Mouse (Mus musculus): ENCODE results near the gene Cyp4b1. TPM values are rescaled to one million over a fixed set of nuclear protein-coding genes. Genes with fewer than 3 reads are reported as not detected.
"Not testable (repeated sequence)": the region's sequence is repeated elsewhere in the genome, so short reads cannot be mapped to it uniquely, and the experiment has no call there.

Gene Cyp4b1
- 16.9 and 27.9 TPM in 2 replicates for polyA plus RNA-seq (2012; ENCODE audit: insufficient read depth, insufficient read length, missing spikeins)

DNA sequence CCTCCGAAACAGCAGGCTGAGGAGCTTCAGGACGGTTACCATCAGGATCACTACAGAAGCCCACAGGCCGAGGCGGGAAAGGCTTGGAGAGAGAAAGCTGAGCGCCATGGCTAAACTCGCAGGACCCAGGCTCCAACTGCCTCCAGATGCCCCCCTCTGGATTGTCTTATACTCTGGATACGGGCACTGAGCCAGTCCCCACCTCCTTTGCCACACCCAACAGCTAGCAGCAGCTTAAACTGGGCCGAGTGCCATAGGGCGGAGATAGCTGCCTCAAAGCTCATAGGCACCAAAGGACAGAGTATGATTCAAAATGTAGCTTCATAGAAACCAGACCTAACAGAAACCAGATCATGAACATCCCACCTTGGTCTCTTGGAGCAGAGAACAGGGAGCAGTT is at the start of gene Cyp4b1:
Gene Cyp4b1 (minus strand): TSS at position 144 of the 400 bp plus-strand sequence.
- Histone ChIP-seq H3K4me3 (ENCODE audit: insufficient read depth, low read depth, low read length) (peak within 1 kb of the TSS; percentile 59), H3K4me1 (ENCODE audit: control insufficient read depth, insufficient read depth, insufficient read length, low read length) (peaks cover 11% of the 10 kb centered on the region; the same call in 1 of the 2 replicates), H3K27ac (replicated peaks; ENCODE audit: low read depth, low read length) (peak within 1 kb of the TSS; percentile 68)

DNA sequence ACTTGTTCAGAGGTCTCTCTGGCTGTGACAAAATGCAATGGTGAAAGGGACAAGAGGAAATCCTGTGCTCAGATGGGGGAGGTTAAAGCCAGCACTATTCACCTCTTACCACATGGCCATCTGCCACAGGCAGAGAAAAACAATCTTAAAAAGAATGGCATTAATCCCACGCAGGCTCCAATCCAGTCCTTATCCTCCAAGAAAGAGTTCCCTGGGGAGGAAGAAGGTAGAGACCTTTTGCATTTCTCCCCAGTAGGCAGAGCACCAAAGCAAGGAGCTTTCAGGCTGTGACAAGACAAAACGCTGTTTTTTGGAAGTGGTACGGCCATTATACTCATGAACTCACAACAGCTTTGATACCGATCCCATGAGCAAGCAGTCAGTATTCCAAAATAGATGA is 38.8 kb upstream of the Cyp4b1 start:
- H3K4me1 ChIP-seq (ENCODE audit: control insufficient read depth, insufficient read depth, insufficient read length, low read length), result no peaks in the 10 kb centered on the region
- H3K27ac ChIP-seq (replicated peaks; ENCODE audit: low read depth, low read length), result peak overlapping the region; percentile 75
- H3K4me3 ChIP-seq (ENCODE audit: insufficient read depth, low read depth, low read length), result no peak overlapping the region

DNA sequence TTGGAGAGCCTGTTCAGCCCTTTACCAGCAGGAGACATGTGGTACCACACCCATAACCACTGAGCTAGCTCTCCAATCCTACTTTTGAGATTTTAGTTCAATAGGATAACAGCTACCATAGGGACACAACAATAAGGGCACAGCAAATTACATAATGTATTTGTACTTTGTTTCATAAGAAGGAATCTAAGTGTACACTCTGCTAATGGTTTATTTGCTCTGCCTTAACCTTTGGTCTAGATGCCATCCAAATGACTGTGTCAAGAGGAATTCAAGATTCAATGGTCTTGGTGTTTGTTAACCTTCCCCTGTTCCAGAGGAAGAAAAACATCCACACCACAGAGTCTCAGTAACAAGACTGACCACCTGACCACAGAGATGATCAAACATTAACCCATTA is 11.7 kb upstream of the Cyp4b1 start:
- Histone ChIP-seq H3K27ac (replicated peaks; ENCODE audit: low read depth, low read length) (peak overlapping the region; percentile 56; the same call in 1 of the 2 replicates), H3K4me1 (ENCODE audit: control insufficient read depth, insufficient read depth, insufficient read length, low read length) (no peaks in the 10 kb centered on the region; the same call in 1 of the 2 replicates), H3K4me3 (ENCODE audit: insufficient read depth, low read depth, low read length) (no peak overlapping the region)

DNA sequence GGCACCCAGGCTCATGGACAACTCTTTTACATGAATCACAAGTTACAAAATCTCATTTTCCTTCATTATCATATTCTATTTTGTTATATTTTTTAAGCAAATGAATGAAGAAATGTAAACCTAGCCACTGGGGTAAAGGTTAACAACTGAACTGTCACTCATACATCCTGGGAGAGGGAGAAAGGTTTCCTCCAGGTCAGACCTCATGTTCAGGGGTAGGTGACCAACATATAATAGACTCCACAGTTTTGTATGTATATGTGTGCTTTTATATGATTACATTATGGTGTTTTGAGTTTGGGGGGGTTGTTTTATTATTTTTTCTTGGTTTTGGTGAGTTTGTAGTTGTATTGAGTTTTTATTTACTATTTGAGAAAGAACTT is 10.3 kb upstream of the Cyp4b1 start:
- H3K4me1 ChIP-seq (ENCODE audit: control insufficient read depth, insufficient read depth, insufficient read length, low read length), result no peaks in the 10 kb centered on the region; the same call in 1 of the 2 replicates
- no peak overlapping the region for H3K27ac ChIP-seq (replicated peaks; ENCODE audit: low read depth, low read length)
- peak overlapping the region; percentile 58 for H3K4me3 ChIP-seq (ENCODE audit: insufficient read depth, low read depth, low read length)

DNA sequence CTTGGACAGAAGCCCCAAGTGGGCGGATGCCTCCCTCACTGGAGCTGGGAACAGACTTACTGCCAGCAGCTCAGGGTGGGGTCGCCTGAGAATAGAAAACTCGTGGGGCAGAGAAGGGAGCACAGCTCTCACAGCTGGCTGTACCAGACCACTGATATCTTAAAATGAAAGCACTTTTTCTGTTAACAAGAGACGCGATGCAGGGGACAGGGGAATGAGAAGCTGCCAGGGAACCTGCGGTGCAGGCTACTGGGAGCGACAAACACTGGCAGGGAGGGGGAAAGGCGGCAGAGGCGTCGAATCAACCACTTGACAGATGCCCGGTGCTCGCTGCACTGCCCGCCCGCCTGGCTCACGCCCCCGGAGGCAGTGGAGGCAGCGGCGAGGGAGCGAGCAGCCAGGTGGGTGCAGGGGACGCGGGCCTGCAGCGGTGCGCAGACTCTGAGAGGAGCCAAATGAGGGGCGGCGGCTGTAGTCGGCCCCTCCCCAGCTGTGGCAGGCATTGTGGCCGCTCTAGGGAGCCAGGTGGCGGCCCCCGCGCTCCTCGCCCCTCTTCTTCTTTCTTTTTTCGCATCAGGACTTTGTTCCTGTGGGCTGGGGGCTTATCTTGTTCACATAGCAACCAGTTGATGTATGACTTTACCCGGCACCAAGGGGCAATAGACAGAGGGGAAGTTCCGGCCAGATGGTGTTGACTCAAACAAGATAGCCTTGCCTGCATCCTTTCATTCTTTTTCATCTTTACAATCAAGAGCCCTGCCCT is 9.8 kb upstream of the Cyp4b1 start:
- Histone ChIP-seq H3K4me3 (ENCODE audit: insufficient read depth, low read depth, low read length) (peak overlapping the region; percentile 58), H3K4me1 (ENCODE audit: control insufficient read depth, insufficient read depth, insufficient read length, low read length) (no peaks in the 10 kb centered on the region; the same call in 1 of the 2 replicates), H3K27ac (replicated peaks; ENCODE audit: low read depth, low read length) (no peak overlapping the region; the same call in 1 of the 2 replicates)

DNA sequence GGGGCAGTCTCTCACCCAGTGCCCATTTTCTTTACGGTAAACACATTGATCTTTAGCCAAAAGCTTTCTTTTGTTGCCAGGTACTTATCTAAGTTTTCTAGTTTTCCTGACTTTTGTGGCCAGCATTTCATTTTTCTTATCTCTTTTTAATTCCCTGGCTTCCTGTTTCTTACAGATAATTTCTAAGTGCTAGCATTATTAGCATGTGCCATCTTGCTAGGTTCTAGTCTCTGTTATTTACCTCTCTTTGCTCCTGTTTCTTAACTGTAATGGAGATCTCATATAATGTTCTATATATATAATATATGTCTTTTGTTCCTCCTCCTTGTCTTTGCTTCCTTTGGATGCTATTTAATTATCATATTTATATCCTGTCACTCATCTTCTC is 9.0 kb upstream of the Cyp4b1 start:
- not testable (repeated sequence) for H3K4me3 ChIP-seq (ENCODE audit: insufficient read depth, low read depth, low read length); H3K27ac ChIP-seq (replicated peaks; ENCODE audit: low read depth, low read length)

DNA sequence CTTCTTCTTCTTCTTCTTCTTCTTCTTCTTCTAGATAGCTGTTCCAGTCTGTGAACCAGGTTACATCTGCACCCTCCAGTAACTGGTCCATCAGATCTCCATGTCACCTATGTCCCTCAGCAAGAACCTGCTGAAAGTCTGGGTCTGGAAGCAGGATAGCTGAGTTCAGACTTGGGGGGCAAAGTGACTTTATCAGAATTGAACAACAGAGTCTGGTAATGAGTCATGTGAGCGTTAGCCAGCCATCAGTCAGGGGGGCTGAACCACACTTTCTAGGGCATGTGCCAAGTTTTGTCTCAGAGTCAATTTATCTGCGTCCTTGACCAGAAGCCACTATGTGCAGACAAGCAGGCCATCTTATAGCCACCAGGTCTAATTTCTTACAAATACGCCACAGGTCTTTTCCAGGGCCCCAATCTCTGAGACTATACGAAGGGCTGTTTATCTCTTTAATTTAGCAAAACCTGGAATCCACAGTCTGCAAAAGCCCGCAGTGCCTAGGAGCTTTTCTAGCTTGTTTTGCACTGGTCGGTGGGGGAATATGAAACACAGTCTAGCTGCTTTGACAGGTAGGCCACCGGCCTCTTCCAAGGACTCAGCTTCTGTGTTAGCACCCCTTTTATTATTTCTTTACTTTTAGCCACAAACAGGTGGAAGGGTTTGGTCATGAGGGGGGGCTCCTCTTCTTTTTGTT is 8.5 kb upstream of the Cyp4b1 start:
- H3K4me1 ChIP-seq (ENCODE audit: control insufficient read depth, insufficient read depth, insufficient read length, low read length); H3K27ac ChIP-seq (replicated peaks; ENCODE audit: low read depth, low read length); H3K4me3 ChIP-seq (ENCODE audit: insufficient read depth, low read depth, low read length): not testable (repeated sequence)

More for the DNA sequence above, 9.0 kb upstream of the Cyp4b1 start:
- H3K4me1 ChIP-seq (ENCODE audit: control insufficient read depth, insufficient read depth, insufficient read length, low read length), result not testable (repeated sequence)

DNA sequence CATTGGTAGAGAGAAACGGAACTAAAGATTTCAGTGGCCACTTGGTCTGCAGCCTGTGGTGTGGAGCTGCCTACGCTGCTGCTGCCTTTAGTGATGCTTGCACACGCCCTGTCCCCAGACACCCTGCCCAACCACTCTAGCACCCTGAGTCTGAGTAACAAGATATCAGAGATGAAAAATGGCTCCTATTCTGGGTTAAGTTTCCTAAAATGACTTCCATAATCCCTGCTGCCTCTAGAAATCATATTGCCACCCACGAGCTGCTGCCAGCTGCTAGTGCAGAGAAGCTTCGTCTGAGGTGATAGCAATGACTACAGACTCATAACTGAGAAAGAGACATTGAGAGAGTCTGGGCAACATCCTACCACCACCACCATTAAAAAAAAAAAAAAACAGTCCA is 3.3 kb upstream of the Cyp4b1 start:
- H3K4me1 ChIP-seq (ENCODE audit: control insufficient read depth, insufficient read depth, insufficient read length, low read length), result 0 out of 2 replicates have a peak, but pooled peaks cover 3% of the 10 kb centered on the region
- H3K4me3 ChIP-seq (ENCODE audit: insufficient read depth, low read depth, low read length), result no peak overlapping the region
- no peak overlapping the region for H3K27ac ChIP-seq (replicated peaks; ENCODE audit: low read depth, low read length)

DNA sequence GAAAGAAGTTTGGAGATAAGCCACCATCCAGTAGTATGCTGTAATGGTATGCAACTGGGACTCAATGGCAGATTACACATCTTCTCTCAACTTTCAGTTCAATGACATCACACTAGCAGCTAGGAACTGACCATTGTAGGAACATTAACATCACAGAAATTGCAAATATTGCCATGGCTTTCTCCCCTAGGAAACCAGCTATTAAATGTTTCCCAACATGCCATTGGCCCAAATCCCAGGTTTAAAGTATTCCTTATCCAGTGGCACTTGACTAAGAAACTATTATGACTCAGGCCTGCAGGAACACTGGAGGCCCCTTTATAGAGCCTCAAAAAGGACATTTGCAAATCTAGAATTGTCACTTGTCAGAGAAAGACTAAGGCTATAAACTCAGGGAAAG is 1.8 kb upstream of the Cyp4b1 start:
- Histone ChIP-seq H3K4me1 (ENCODE audit: control insufficient read depth, insufficient read depth, insufficient read length, low read length) (0 out of 2 replicates have a peak, but pooled peaks cover 5% of the 10 kb centered on the region), H3K27ac (replicated peaks; ENCODE audit: low read depth, low read length) (peak overlapping the region; percentile 38), H3K4me3 (ENCODE audit: insufficient read depth, low read depth, low read length) (no peak overlapping the region)

DNA sequence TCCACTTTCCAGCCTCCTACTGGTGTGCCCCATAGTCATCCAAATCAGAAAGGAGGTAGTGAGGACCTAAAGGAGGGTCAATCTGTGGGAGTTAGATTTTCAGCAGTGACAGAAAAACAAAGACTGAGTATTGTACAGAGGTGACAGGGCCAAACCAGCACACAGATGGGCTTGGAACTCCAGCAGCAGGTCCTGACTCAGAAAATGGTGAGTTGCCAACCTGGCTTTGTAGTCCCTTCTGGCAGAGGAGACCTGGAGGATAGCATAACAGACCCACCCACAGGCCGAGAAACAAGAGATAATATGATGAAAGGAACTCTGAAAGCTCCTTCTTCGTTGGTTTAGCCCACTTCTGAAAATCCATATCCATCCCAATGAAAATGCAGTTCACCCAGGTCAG is 1.2 kb upstream of the Cyp4b1 start:
- Histone ChIP-seq H3K4me3 (ENCODE audit: insufficient read depth, low read depth, low read length) (no peak overlapping the region), H3K27ac (replicated peaks; ENCODE audit: low read depth, low read length) (peak overlapping the region; percentile 20), H3K4me1 (ENCODE audit: control insufficient read depth, insufficient read depth, insufficient read length, low read length) (0 out of 2 replicates have a peak, but pooled peaks cover 7% of the 10 kb centered on the region)

DNA sequence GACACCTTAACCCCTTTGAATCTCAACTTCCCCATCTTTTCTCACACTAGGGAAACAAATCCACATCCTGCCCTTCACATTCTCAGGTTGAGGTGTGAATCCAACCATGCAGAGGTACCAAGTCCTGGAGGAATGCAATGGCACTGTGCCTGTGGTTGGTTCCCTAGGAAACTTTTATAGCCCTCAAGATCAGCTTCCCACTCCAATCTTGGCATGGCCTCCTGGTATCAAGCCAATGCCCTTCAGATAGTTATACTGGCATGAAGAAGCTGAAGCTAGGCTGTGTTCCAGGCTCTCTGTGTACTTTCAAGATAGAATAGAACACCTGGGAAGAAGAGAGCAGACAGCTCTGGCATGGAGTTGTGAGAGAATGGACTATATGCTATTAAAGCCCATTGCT is 2.2 kb downstream of the Cyp4b1 start:
- H3K4me3 ChIP-seq (ENCODE audit: insufficient read depth, low read depth, low read length), result peak overlapping the region; percentile 59

DNA sequence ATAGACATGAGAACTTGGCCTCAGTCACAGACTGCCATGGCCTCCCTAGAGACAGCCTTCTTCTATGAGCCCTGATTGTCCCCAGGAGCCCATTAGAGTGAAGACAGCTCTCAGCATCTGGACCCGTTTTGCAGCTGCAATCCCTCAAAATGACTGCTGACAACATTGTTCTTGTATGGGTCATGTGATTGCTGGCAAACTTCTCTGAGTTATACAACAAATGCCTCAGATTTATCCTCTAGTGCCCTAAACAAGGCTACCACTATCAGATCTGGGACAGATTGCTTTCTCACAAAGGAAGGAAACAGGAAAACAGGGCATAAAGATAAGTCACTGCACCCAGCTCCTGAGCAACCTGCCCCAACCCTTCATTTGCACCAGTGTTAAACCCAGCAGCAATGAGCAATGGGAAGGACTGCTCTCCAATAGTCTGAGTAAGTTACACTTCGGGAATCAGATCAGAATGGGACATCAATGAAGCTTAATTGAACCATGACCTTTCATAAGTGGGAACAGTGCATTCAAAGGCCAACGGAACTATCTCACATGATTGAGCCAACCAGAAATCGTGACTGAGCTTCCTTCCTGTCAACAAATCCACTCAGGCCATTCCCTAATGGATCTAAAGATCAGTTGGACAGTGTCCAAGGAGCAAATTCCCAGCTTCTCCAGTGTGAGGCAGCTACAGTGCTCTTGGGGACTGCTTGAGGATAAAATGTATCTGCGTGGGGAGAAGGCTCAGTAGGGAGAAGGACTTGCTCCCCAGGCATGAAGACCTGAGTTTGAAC is 4.4 kb downstream of the Cyp4b1 start:
- H3K4me3 ChIP-seq (ENCODE audit: insufficient read depth, low read depth, low read length), result no peak overlapping the region
- H3K27ac ChIP-seq (replicated peaks; ENCODE audit: low read depth, low read length), result peak overlapping the region; percentile 91
- peaks cover 10% of the 10 kb centered on the region; the same call in 1 of the 2 replicates for H3K4me1 ChIP-seq (ENCODE audit: control insufficient read depth, insufficient read depth, insufficient read length, low read length)

More for the DNA sequence above, 2.2 kb downstream of the Cyp4b1 start:
- Histone ChIP-seq H3K4me1 (ENCODE audit: control insufficient read depth, insufficient read depth, insufficient read length, low read length) (peaks cover 14% of the 10 kb centered on the region; the same call in 1 of the 2 replicates), H3K27ac (replicated peaks; ENCODE audit: low read depth, low read length) (peak overlapping the region; percentile 53)

DNA sequence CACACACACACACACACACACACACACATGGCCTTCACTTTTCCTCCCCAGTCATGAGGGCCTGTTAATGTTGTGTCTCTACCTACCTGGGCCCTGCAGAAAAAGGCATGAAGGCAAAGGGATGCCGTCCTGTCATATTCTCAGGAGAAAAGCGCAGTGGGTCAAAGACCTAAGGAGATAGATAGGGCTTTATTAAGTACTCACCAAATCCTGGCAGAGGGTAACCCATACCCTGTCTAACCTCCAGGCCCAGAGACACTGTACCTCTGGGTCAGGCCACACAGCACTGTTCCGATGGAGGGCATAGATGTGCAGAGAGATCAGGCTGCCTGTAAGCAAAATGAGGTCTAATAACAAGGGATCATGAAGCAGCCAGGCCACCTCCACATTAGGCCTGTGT is 22.0 kb downstream of the Cyp4b1 start:
- H3K27ac ChIP-seq (replicated peaks; ENCODE audit: low read depth, low read length); H3K4me3 ChIP-seq (ENCODE audit: insufficient read depth, low read depth, low read length); H3K4me1 ChIP-seq (ENCODE audit: control insufficient read depth, insufficient read depth, insufficient read length, low read length): not testable (repeated sequence)

DNA sequence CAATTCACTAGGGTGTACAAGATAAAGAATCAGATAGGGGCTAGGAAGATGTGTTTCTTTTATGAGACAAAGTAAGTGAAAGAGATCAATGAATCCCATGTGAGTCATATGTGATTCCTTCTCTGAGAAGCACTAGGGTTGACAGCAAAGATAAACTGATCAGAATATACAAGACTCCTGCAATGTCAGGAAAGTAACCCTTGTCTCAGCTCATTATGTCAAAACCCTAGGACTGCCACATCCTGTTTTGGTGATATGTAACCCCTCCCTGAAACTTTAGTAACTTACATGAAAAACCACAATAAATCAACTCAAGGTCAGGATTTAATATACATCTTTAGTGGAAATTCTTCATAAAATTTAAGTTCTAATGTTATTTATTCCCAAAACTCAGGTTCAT is 33.5 kb downstream of the Cyp4b1 start:
- no peaks in the 10 kb centered on the region for H3K4me1 ChIP-seq (ENCODE audit: control insufficient read depth, insufficient read depth, insufficient read length, low read length)
- H3K27ac ChIP-seq (replicated peaks; ENCODE audit: low read depth, low read length), result no peak overlapping the region
- H3K4me3 ChIP-seq (ENCODE audit: insufficient read depth, low read depth, low read length), result no peak overlapping the region

DNA sequence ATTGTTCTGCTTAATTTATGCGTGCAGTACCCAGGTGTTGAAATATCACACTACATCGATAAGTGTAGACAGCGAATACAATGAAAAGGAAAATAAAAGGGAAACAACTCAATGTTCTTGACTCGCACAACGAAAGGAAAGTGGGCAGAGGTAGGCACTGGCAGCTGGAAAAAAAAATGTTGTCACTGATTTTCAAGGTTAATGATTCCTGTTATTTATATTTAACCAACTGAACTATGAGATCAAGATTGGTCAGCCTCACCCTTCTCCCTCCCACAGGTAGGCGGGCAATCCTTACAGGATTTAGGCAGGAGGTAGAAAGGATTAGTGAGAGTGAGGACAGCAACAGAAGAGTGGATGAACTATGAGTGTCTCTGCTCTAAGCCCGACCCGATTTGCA is 46.9 kb downstream of the Cyp4b1 start, which contains the start of gene Cyp4a32:
Gene Cyp4a32 (plus strand): TSS at position 359 of the 400 bp plus-strand sequence.
- not testable (repeated sequence) for H3K4me1 ChIP-seq (ENCODE audit: control insufficient read depth, insufficient read depth, insufficient read length, low read length); H3K4me3 ChIP-seq (ENCODE audit: insufficient read depth, low read depth, low read length); H3K27ac ChIP-seq (replicated peaks; ENCODE audit: low read depth, low read length)
